Mouse (Mus musculus): ENCODE data around the gene Prkca.

- TF ChIP-seq CTCF (conservative IDR thresholded peaks at IDR 0.05; ENCODE audit: insufficient read depth, insufficient read length, low read depth, low read length) (no peak), POLR2A (IDR thresholded peaks at IDR 0.05; ENCODE audit: low read depth, low read length) (no peak)
These were observed 223.9 kb downstream of the Prkca start for GRCm38 (mm10) chr11:108119785-108120184.
